Mouse (Mus musculus) liver, adult 2 months (tissue): ENCODE data around the gene Ece1. TPM values are rescaled to one million over a fixed set of nuclear protein-coding genes. Genes with fewer than 3 reads are reported as not detected.

Source experiments
- DNase-seq: peaks from one replicate; pipeline ENCODE4 v3.0.0-alpha.2; 2011; ENCODE audit warnings: low read depth, low spot score; ENCODE audit errors: extremely low read depth
- H3K27ac ChIP-seq: fragments of 200-500 bp; replicated peaks from 2 replicates; pipeline ENCODE4 v1.5.1; 2012; ENCODE audit warnings: low read depth, mild to moderate bottlenecking, control low read depth, inconsistent platforms, low read length; ENCODE audit not compliant: insufficient read depth
- H3K27me3 ChIP-seq: fragments of 200-500 bp; 2 replicates; pipeline ENCODE4 v1.6.1; 2012; ENCODE audit warnings: mild to moderate bottlenecking, moderate library complexity, low read length, inconsistent platforms; ENCODE audit not compliant: control insufficient read depth, insufficient read depth
- H3K36me3 ChIP-seq: fragments of 200-500 bp; 2 replicates; pipeline ENCODE4 v1.6.1; 2012; ENCODE audit warnings: low read length, inconsistent platforms; ENCODE audit not compliant: control insufficient read depth, insufficient read depth
- H3K4me1 ChIP-seq: fragments of 200-500 bp; 2 replicates; pipeline ENCODE4 v1.6.1; 2011; ENCODE audit warnings: low read length; ENCODE audit not compliant: control insufficient read depth, insufficient read depth
- H3K4me3 ChIP-seq: fragments of 200-500 bp; 2 replicates; pipeline ENCODE4 v1.5.1; 2011; ENCODE audit warnings: low read depth, mild to moderate bottlenecking, control low read depth, low read length, moderate library complexity; ENCODE audit not compliant: insufficient read depth
- H3K79me2 ChIP-seq: fragments of 200-500 bp; 2 replicates; pipeline ENCODE4 v1.6.1; 2012; ENCODE audit warnings: inconsistent platforms, mild to moderate bottlenecking, low read length, moderate library complexity; ENCODE audit not compliant: control insufficient read depth, insufficient read depth
- H3K9ac ChIP-seq: fragments of 200-500 bp; 2 replicates; pipeline ENCODE4 v1.6.1; 2012; ENCODE audit warnings: low read depth, mild to moderate bottlenecking, control low read depth, inconsistent platforms, low read length
- CTCF ChIP-seq: fragments of 200-500 bp; IDR thresholded peaks from 2 replicates; pipeline ENCODE4 v1.5.1; 2011; ENCODE audit warnings: low read depth, low read length, control low read depth
- POLR2A ChIP-seq: fragments of 200-500 bp; IDR thresholded peaks from 2 replicates; pipeline ENCODE4 v1.6.1; 2011; ENCODE audit warnings: low read length, control low read depth; ENCODE audit not compliant: insufficient read depth; ENCODE audit errors: extremely low read depth
- WGBS: fragments of 180-500 bp; shearing (Covaris S2); methylation state at CpG from one replicate; pipeline ENCODE4 v1.1.7; 2018; 5-methylcytosine and 5-hydroxymethylcytosine counted together
- polyA plus RNA-seq: library from polyadenylated mRNA; depleted of rRNA; stranded (reverse); fragments of >200 nt; gene quantifications from 2 replicates; pipeline ENCODE4 v1.2.3, GENCODE M21; 2012
- total RNA-seq: library from RNA; depleted of rRNA; stranded (reverse); fragments of >200 nt; gene quantifications from 2 replicates; pipeline ENCODE4 v1.2.3, GENCODE M21; 2014

Ece1 gene
- total and polyA plus RNA-seq, 2 experiments: 213 to 630 TPM

DNA sequence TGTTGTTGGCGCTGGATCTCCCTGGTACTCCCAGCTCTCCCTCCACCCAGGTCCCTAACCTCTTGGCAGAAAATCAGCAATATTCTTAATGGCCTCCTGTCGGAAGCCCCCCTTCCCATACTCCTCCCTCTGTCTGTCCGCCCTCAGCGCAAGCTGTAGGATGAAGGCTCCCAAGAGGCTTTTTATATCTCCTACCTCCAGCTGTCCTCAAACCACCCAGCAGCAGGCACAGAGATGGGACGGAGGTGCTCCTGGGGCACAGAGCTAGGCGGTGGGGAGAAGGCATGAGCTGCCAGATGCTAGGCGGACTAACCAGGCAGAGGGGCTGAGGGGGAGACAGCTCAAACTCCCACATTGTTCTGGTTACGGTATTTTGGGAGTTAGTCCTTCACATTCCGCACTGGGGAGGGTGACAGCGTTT is 3.2 kb downstream of the Ece1 start:
- Histone ChIP-seq H3K4me1 (peaks cover 45% of the 10 kb centered on the region), H3K27ac (peak overlapping the region; percentile 68), H3K27me3 (no peaks in the 10 kb centered on the region), H3K79me2 (peaks cover 43% of the 10 kb centered on the region), H3K4me3 (peak overlapping the region; percentile 37; the same call in 1 of the 2 replicates), H3K36me3 (no peaks in the 10 kb centered on the region), H3K9ac (peak overlapping the region; percentile 69)
- WGBS: 56% methylated on average over 10 of the region's 10 CpGs
- no peak for DNase-seq
- no peak for TF ChIP-seq CTCF
- no peak for TF ChIP-seq POLR2A

DNA sequence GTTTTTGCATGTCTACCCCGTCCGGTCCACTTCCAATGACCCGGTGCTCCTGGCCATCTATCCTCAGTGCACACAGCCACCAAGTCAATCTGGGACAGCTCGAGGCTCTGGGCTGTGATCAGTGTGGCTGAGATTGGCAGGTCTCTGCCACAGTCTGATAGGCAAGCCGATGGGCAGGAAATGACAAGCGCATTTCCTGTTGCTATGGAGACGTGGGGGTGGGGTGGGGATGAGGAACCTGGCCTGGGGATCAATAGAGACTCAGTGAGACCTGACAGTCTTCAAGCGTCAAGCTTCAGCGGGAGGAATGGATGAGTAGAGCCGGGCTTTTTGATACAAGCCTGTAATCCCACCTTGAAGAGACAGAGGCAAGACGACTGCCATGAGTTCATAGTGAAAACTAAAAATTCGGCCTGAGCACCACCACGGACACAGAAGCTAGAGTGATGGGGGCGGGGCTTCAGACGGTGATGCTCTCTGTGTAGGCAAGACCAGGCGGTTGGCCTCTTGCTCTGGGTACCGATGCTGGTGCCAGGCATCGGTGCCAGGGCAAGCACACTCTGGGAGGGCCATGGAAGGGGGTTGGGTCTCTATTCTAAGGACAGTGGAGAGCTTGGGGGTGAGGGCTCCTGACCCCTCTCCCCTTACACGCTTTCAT is 4.3 kb downstream of the Ece1 start:
- peak overlapping the region; percentile 74 for H3K27ac ChIP-seq
- peaks cover 54% of the 10 kb centered on the region for H3K79me2 ChIP-seq
- H3K27me3 ChIP-seq: no peaks in the 10 kb centered on the region
- peaks cover 52% of the 10 kb centered on the region for H3K4me1 ChIP-seq
- DNase-seq: peak; percentile 94
- WGBS: 13% methylated on average over 19 of the region's 19 CpGs
- TF ChIP-seq POLR2A: no peak
- TF ChIP-seq CTCF: no peak
- H3K4me3 ChIP-seq: peak overlapping the region; percentile 0; the same call in 1 of the 2 replicates
- H3K36me3 ChIP-seq: no peaks in the 10 kb centered on the region
- H3K9ac ChIP-seq: peak overlapping the region; percentile 7; the same call in 1 of the 2 replicates

- H3K4me3 ChIP-seq: 0 out of 2 replicates have a peak overlapping the region, but pooled peaks have one; percentile 3
- TF ChIP-seq CTCF: no peak
- H3K4me1 ChIP-seq: peaks cover 58% of the 10 kb centered on the region
- WGBS: 11% methylated on average over 4 of the region's 4 CpGs
- H3K9ac ChIP-seq: peak overlapping the region; percentile 19; the same call in 1 of the 2 replicates
- H3K27me3 ChIP-seq: no peaks in the 10 kb centered on the region
- DNase-seq: peak; percentile 88
- H3K36me3 ChIP-seq: no peaks in the 10 kb centered on the region
- peak overlapping the region; percentile 77 for H3K27ac ChIP-seq
- H3K79me2 ChIP-seq: peaks cover 61% of the 10 kb centered on the region
These were observed 5.2 kb downstream of the Ece1 start for GRCm38 (mm10) chr4:137867225-137867624.

GRCm38 (mm10) chr4:137867675-137868257 is 5.7 kb downstream of the Ece1 start:
- H3K27me3 ChIP-seq: no peaks in the 10 kb centered on the region
- peak; percentile 89 for DNase-seq
- WGBS: 9% methylated on average over 13 of the region's 13 CpGs
- TF ChIP-seq CTCF (peak; percentile 57), POLR2A (no peak)
- H3K4me3 ChIP-seq: peak overlapping the region; percentile 21; the same call in 1 of the 2 replicates
- peak overlapping the region; percentile 28; the same call in 1 of the 2 replicates for H3K9ac ChIP-seq
- H3K4me1 ChIP-seq: peaks cover 63% of the 10 kb centered on the region
- no peaks in the 10 kb centered on the region for H3K36me3 ChIP-seq
- H3K27ac ChIP-seq: peak overlapping the region; percentile 77
- peaks cover 63% of the 10 kb centered on the region for H3K79me2 ChIP-seq

- Histone ChIP-seq H3K27ac (no peak overlapping the region), H3K27me3 (no peaks in the 10 kb centered on the region), H3K4me3 (no peak overlapping the region), H3K9ac (no peak overlapping the region), H3K79me2 (peaks cover 71% of the 10 kb centered on the region), H3K36me3 (no peaks in the 10 kb centered on the region), H3K4me1 (peaks cover 71% of the 10 kb centered on the region)
- 30% methylated on average over 16 of the region's 16 CpGs for WGBS
- no peak for DNase-seq
- TF ChIP-seq POLR2A (no peak), CTCF (no peak)
These were observed 7.7 kb downstream of the Ece1 start for GRCm38 (mm10) chr4:137869667-137870274.
